Mouse (Mus musculus): ENCODE results near the gene Skor1.
A peak's percentile ranks its signal among the peaks of the same experiment; 100 is the strongest.

Gene Skor1

DNA sequence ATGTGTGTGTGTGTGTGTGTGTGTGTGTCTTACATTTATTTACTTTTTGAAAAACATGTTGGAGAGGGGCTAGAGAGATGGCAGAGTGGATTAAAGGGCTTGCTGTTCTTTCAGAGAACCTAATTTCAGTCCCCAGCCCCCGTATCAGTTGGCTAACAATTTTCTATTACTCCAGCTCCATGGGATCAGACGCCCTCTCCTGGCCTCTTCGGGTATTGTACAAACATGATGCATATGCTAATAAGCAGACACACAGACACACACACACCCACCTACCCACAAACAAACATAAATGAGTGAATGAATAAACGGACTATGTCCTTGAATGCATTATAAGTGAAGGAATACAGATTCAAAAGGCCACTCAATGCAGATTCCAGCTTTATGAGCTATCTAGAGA is 49.4 kb downstream of the Skor1 start:
- Histone ChIP-seq H3K9me3 (ENCODE audit: low read length) (no peaks in the 10 kb centered on the region), H3K4me3 (replicated peaks; ENCODE audit: low read length) (no peak overlapping the region), H3K27me3 (ENCODE audit: insufficient read depth, low read length) (peaks cover 13% of the 10 kb centered on the region), H3K36me3 (ENCODE audit: insufficient read depth, low read length) (no peaks in the 10 kb centered on the region), H3K4me1 (replicated peaks; ENCODE audit: low read depth, low read length) (peaks cover 10% of the 10 kb centered on the region)
- TF ChIP-seq NANOG (IDR thresholded peaks at IDR 0.05; ENCODE audit: borderline replicate concordance, low read length): no peak
- TF ChIP-seq POU5F1 (IDR thresholded peaks at IDR 0.05; ENCODE audit: borderline replicate concordance, low read length): no peak
- peak; percentile 66 for TF ChIP-seq CTCF (conservative IDR thresholded peaks at IDR 0.05; ENCODE audit: low read length)

GRCm38 (mm10) chr9:63098887-63099286 is 49.9 kb downstream of the Skor1 start:
- no peak overlapping the region for H3K4me3 ChIP-seq (replicated peaks; ENCODE audit: low read length)
- H3K36me3 ChIP-seq (ENCODE audit: insufficient read depth, low read length): no peaks in the 10 kb centered on the region
- H3K4me1 ChIP-seq (replicated peaks; ENCODE audit: low read depth, low read length): peaks cover 10% of the 10 kb centered on the region
- TF ChIP-seq NANOG (IDR thresholded peaks at IDR 0.05; ENCODE audit: borderline replicate concordance, low read length) (no peak), POU5F1 (IDR thresholded peaks at IDR 0.05; ENCODE audit: borderline replicate concordance, low read length) (no peak), CTCF (conservative IDR thresholded peaks at IDR 0.05; ENCODE audit: low read length) (no peak)
- H3K9me3 ChIP-seq (ENCODE audit: low read length): no peaks in the 10 kb centered on the region
- peaks cover 15% of the 10 kb centered on the region for H3K27me3 ChIP-seq (ENCODE audit: insufficient read depth, low read length)

- H3K9me3 ChIP-seq (ENCODE audit: low read length): no peaks in the 10 kb centered on the region
- H3K4me1 ChIP-seq (replicated peaks; ENCODE audit: low read depth, low read length): peaks cover 7% of the 10 kb centered on the region
- peaks cover 18% of the 10 kb centered on the region for H3K27me3 ChIP-seq (ENCODE audit: insufficient read depth, low read length)
- no peaks in the 10 kb centered on the region for H3K36me3 ChIP-seq (ENCODE audit: insufficient read depth, low read length)
- no peak overlapping the region for H3K4me3 ChIP-seq (replicated peaks; ENCODE audit: low read length)
- TF ChIP-seq NANOG (IDR thresholded peaks at IDR 0.05; ENCODE audit: borderline replicate concordance, low read length) (no peak), POU5F1 (IDR thresholded peaks at IDR 0.05; ENCODE audit: borderline replicate concordance, low read length) (no peak), CTCF (conservative IDR thresholded peaks at IDR 0.05; ENCODE audit: low read length) (no peak)
These were observed 51.6 kb downstream of the Skor1 start for GRCm38 (mm10) chr9:63097204-63097603.

GRCm38 (mm10) chr9:63094030-63094429 is 54.7 kb downstream of the Skor1 start:
- Histone ChIP-seq H3K36me3 (ENCODE audit: insufficient read depth, low read length) (no peaks in the 10 kb centered on the region), H3K9me3 (ENCODE audit: low read length) (no peaks in the 10 kb centered on the region), H3K27me3 (ENCODE audit: insufficient read depth, low read length) (peaks cover 31% of the 10 kb centered on the region), H3K4me1 (replicated peaks; ENCODE audit: low read depth, low read length) (peaks cover 23% of the 10 kb centered on the region), H3K4me3 (replicated peaks; ENCODE audit: low read length) (no peak overlapping the region)
- no peak for TF ChIP-seq CTCF (conservative IDR thresholded peaks at IDR 0.05; ENCODE audit: low read length)
- TF ChIP-seq POU5F1 (IDR thresholded peaks at IDR 0.05; ENCODE audit: borderline replicate concordance, low read length): no peak

DNA sequence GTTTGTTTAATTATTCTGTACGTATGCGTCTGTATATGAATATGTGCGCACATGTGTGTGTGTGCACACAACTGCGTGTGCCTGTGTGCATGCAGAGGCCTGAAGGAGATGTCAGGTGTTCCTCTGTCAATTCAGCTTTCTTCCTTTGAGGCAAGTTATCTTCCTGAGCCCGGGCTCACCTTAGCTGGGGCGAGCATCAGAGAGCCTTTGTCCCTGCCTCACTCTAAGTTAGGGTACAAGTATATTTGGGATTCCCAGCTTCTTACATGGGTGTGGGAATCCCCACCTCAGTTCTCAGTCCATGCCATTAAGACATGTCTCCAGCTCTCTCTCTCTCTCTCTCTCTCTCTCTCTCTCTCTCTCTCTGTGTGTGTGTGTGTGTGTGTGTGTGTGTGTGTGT is 56.2 kb downstream of the Skor1 start:
- TF ChIP-seq NANOG (IDR thresholded peaks at IDR 0.05; ENCODE audit: borderline replicate concordance, low read length) (no peak), POU5F1 (IDR thresholded peaks at IDR 0.05; ENCODE audit: borderline replicate concordance, low read length) (no peak), CTCF (conservative IDR thresholded peaks at IDR 0.05; ENCODE audit: low read length) (no peak)
- Histone ChIP-seq H3K4me1 (replicated peaks; ENCODE audit: low read depth, low read length) (peaks cover 23% of the 10 kb centered on the region), H3K27me3 (ENCODE audit: insufficient read depth, low read length) (peaks cover 31% of the 10 kb centered on the region), H3K9me3 (ENCODE audit: low read length) (no peaks in the 10 kb centered on the region), H3K4me3 (replicated peaks; ENCODE audit: low read length) (peak overlapping the region; percentile 45; the same call in 1 of the 2 replicates), H3K36me3 (ENCODE audit: insufficient read depth, low read length) (no peaks in the 10 kb centered on the region)

- Histone ChIP-seq H3K4me1 (replicated peaks; ENCODE audit: low read depth, low read length) (peaks cover 23% of the 10 kb centered on the region), H3K27me3 (ENCODE audit: insufficient read depth, low read length) (peaks cover 31% of the 10 kb centered on the region), H3K36me3 (ENCODE audit: insufficient read depth, low read length) (no peaks in the 10 kb centered on the region), H3K4me3 (replicated peaks; ENCODE audit: low read length) (peak overlapping the region; percentile 45), H3K9me3 (ENCODE audit: low read length) (no peaks in the 10 kb centered on the region)
- TF ChIP-seq NANOG (IDR thresholded peaks at IDR 0.05; ENCODE audit: borderline replicate concordance, low read length) (no peak), POU5F1 (IDR thresholded peaks at IDR 0.05; ENCODE audit: borderline replicate concordance, low read length) (no peak), CTCF (conservative IDR thresholded peaks at IDR 0.05; ENCODE audit: low read length) (no peak)
These were observed 56.7 kb downstream of the Skor1 start for GRCm38 (mm10) chr9:63091971-63092528.

DNA sequence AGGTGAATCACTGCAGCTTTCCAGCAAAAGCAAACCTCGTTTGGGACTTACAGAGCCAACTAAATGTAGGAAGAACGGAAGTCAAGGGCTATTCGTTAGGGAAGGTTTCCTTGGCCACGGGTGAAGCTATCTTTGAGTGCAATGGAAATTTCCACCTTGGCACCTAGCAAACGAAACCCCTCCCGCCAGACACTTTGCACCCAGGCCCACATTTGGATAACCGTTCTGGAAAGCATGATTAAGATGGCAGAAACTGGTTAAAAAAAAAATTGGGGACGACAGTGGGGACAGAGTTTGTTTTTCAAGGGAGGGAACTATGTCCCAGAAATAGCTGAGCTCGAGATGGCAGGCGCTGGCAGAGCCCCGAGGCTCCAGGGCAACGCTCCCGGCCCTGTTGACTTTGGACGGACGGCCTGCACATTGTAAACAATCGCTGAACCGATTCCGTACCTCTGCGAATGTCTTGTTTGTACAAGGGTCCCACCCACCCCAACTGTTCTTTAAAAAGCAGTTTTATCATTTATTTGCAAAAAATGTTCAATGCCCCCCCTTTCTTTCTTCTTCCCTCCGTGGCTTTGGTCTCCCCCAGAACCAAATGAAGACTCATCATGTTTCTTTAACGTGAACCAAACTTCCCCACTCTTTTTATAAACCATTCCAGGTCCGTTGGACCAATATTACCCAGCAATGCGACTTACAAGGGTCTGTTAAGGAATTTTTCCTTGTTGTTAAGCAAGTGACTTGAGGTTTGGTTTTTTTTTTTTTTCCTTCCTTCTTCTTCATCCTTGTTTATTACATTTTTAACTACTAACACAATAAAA is 57.5 kb downstream of the Skor1 start:
- H3K27me3 ChIP-seq (ENCODE audit: insufficient read depth, low read length): peaks cover 28% of the 10 kb centered on the region
- no peaks in the 10 kb centered on the region for H3K9me3 ChIP-seq (ENCODE audit: low read length)
- peak overlapping the region; percentile 45; the same call in 1 of the 2 replicates for H3K4me3 ChIP-seq (replicated peaks; ENCODE audit: low read length)
- H3K4me1 ChIP-seq (replicated peaks; ENCODE audit: low read depth, low read length): peaks cover 23% of the 10 kb centered on the region
- no peaks in the 10 kb centered on the region for H3K36me3 ChIP-seq (ENCODE audit: insufficient read depth, low read length)
- TF ChIP-seq NANOG (IDR thresholded peaks at IDR 0.05; ENCODE audit: borderline replicate concordance, low read length) (no peak), POU5F1 (IDR thresholded peaks at IDR 0.05; ENCODE audit: borderline replicate concordance, low read length) (no peak), CTCF (conservative IDR thresholded peaks at IDR 0.05; ENCODE audit: low read length) (no peak)

DNA sequence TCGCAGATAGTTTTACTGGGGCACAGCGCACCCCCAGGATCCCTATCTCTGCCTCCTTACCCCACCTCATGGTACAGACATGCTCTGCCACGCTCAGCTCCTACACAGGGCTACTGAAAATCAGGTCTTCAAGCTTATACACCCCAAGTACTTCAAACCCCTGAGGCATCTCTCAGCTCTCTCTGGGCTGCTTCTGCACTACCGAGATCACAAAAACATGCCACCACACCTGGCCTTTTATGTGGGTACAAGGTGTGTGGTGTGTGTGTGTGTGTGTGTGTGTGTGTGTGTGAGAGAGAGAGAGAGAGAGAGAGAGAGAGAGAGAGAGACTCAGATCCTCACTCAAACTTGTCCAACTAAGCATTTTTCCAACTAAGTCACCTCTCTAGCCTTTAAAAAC is 59.6 kb downstream of the Skor1 start:
- Histone ChIP-seq H3K4me3 (replicated peaks; ENCODE audit: low read length) (no peak overlapping the region), H3K9me3 (ENCODE audit: low read length) (no peaks in the 10 kb centered on the region), H3K36me3 (ENCODE audit: insufficient read depth, low read length) (no peaks in the 10 kb centered on the region), H3K4me1 (replicated peaks; ENCODE audit: low read depth, low read length) (peaks cover 25% of the 10 kb centered on the region), H3K27me3 (ENCODE audit: insufficient read depth, low read length) (peaks cover 19% of the 10 kb centered on the region)
- TF ChIP-seq CTCF (conservative IDR thresholded peaks at IDR 0.05; ENCODE audit: low read length) (no peak), POU5F1 (IDR thresholded peaks at IDR 0.05; ENCODE audit: borderline replicate concordance, low read length) (no peak), NANOG (IDR thresholded peaks at IDR 0.05; ENCODE audit: borderline replicate concordance, low read length) (no peak)
